Mouse (Mus musculus) left cerebral cortex, postnatal 4 days (tissue): ENCODE data around the gene Nudt4. TPM values are rescaled to one million over a fixed set of nuclear protein-coding genes. Genes with fewer than 3 reads are reported as not detected.
"Not testable (repeated sequence)": the region's sequence is repeated elsewhere in the genome, so short reads cannot be mapped to it uniquely, and the experiment has no call there.

Experiments used
- DNase-seq: peaks from one replicate; pipeline ENCODE4 v3.0.0-alpha.2; 2022
- intact Hi-C: fragments of 180-260 bp; cut with DNase I; formaldehyde crosslinking; loops from one replicate; pipeline ENCODE4 v1.15.1; 2025
- total RNA-seq, 2 experiments: library from RNA; stranded (reverse); gene quantifications; 2 replicates each; pipeline ENCODE4 v1.2.3; 2021

Nudt4 gene
- total RNA-seq, 2 experiments from 2014 or later, result 202 to 243 TPM

DNA sequence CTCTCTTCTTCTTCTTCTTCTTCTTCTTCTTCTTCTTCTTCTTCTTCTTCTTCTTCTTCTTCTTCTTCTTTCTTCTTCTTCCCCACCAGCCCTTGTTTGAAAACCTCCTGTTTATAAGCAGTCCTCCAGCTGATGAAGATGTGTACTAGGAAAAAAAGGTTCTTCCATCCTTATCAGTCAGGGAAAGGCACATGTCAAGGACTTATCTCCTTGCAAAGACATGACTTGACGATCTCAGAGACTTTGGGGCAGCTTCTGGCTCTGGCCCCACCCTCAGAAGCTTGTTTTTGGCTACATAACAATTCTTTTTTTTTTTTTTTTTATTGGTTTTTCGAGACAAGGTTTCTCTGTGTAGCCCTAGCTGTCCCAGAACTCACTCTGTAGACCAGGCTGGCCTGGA lies 5.5 kb upstream of the Nudt4 start:
- DNase-seq, result no peak
- intact Hi-C loops, result loop anchor here (10.0 kb wide), 1 partner anchor 45 kb away; no protein-coding TSS in a partner anchor

DNA sequence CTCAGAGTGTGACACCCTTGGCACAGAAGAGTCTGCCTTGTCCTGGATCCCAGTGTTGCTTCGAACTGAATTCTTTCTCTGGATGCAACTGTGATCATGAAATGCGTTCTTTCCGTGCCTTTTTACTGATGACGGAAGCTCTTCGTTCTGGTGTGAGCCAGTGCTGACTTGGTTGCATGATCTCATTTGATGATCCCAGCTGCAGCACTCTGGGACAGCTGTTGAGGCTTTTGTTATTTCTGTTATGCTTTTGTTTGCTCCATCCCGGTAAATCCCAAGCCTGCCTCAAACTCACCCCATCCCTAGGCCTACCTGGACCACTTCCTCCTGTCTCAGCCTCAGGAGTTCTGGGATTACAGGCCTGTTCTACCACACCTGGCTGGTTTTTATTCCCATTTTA lies 4.1 kb upstream of the Nudt4 start:
- intact Hi-C loops, result loop anchor here (10.0 kb wide), 1 partner anchor 47 kb away; no protein-coding TSS in a partner anchor
- DNase-seq, result no peak

DNA sequence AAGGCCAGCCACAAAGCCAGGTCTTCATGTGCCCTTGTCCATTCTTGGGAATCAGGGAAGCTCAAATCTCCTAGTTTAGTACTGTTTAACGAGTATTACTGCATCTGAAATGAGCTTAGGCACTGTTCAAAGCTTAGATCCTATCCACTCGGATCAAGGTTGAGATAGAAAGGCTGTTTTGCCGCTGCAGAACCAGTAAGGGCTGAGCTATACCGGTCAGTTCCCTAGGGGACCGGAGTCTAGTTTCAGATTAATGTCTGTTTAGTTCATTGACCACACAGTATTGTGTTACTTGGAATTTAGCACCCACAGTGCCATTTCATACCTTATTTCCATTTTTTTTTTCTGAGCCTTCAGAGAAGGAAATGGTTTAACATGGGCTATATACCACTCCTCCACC lies 3.6 kb upstream of the Nudt4 start:
- intact Hi-C loops, result loop anchor here (10.0 kb wide), 1 partner anchor 47 kb away; no protein-coding TSS in a partner anchor
- no peak for DNase-seq

DNA sequence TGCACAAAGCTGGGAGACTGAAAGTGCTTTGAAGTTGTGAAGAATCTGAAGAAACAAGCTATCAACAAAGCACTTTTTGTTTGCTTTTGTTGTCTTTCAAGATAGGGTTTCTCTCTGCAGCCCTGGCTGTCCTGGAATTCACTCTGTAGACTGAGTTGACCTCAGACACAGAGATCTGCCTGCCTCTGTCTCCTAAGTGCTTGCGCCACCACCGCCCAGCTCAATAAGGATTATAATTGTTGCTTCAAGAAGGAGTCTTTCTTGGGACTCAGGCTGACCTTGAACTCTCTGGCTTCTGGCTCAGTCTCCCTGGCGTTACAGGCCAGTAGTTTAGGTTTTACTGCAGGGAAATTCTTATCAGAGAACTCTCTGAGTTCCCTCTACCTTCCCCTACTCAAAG lies 2.8 kb upstream of the Nudt4 start:
- DNase-seq, result no peak
- intact Hi-C loops, result loop anchor here (10.0 kb wide), 1 partner anchor 48 kb away; no protein-coding TSS in a partner anchor

DNA sequence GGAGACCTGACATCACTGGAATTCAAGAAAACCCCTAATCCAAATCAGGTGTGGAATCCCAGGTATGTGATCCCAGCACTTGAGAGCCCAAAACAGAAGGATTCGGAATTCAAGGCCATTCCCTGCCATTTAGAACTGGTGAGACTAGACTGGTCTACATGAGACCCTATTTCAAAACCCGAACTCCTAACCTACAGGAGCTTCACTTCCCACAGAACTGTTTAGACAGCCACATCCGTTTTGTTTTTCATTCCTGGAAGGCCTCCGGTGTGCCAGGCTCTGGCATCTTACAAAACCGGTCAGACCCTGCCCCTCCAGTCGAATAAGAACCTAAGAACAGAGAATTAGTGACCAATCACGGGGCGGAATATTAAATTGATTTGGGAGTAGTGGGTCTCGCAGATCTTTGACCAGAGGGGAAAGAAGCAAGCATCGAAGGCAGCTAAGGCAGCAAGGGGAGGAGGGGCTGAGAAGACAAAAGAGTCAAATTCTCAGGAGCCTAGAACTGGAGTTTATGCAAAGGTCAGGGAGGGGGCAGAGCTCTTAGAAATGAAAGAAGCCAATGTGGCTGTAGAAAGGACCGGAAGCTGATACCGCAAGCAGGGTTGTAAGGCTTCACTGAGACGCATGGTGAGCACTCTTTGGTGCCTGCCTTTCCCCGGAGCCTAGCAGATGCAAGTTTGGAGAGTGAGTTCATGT lies 1.4 kb upstream of the Nudt4 start:
- no peak for DNase-seq
- intact Hi-C loops, result loop anchor here (10.0 kb wide), 1 partner anchor 49 kb away; no protein-coding TSS in a partner anchor

DNA sequence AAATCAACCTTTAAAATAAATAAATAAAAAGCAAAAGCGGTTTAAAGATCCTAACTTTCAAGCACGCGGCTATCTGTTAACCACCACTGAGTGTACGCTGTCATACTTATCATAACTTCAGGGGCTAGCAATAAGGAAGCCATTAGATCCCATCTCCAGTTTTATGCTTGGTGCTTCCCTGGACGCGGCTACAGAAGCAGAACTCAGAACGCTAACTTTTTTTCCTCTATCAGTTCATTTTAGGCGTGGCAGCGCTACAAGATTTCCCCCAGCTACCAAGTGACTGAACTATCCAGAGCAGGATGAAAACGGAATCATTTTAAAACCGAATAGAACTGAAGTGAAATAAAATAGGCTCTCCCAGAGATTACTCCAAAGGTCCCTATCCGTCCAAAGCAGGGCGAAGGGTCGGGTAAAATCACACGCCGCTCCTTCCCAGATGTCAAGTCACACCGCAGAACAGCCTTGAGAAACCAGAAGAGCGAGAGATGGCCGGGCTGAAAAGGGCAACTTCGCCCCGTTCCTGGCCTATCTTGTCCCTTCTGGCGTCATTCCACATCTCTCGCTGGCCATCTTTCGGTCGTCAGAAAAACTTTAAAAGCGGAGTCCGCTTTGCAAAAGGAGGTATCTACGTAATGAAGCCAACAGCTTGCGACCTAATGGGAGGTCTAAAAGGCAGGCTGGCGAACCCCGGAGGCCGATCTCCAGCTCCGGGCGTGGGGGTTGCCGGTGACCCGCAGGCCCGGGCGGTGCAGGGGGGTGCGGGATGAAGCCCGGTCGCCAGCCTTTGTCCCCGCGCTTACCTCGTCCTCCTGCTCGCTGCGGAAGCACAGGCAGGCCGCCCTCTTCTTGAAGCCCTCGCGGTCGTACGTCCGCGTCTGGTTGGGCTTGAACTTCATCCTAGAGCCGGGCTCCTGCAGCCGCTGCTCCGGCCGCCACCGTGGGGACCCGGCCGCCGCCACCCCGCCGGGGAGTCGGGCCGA lies 796 bp downstream of the Nudt4 start:
- intact Hi-C loops, result loop anchor here (5.0 to 10.0 kb wide), 2 partner anchors 52 to 114 kb away; no protein-coding TSS in a partner anchor
- peak; percentile 50 for DNase-seq

DNA sequence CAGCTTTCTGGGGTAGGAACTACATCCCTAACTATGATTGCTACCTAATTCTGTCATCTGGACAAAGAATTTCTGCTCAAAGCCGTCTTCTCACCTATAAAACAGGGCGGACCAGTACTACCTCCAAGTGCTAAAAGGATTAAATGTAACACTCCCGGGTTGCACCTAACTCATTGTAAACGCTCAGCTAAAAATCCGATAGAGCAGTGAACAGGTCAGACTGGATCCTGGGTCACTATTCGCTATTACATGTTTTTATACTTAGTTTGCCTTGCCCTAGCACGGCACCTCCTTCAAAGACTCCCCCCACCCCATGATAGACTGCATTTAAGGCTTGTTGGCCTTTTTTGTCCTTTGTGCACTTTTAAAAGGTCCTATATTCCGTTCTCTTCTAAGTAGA lies 1.6 kb downstream of the Nudt4 start:
- DNase-seq, result no peak
- intact Hi-C loops, result loop anchor here (5.0 to 10.0 kb wide), 2 partner anchors 52 to 115 kb away; no protein-coding TSS in a partner anchor

DNA sequence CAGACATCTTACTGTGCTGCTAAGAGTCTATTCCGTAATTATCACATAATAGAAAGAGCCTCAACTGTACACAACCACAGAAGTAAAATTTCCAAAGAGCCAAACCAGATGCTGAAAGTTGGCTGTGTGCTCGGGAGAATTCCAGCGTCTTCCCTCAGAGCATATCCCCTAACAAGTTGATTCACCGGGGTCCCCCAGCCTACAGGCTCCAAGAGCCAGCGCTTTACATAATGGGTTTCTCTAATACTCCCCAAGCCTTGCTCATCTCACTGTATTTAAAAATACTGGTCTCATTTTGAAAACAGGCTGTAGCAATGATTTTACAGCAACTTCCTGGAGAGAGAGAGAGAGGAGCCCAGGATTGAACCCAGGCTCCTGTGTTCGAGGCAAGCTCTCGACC lies 2.3 kb downstream of the Nudt4 start:
- DNase-seq, result no peak
- intact Hi-C loops, result loop anchor here (5.0 to 10.0 kb wide), 2 partner anchors 53 to 116 kb away; no protein-coding TSS in a partner anchor

DNA sequence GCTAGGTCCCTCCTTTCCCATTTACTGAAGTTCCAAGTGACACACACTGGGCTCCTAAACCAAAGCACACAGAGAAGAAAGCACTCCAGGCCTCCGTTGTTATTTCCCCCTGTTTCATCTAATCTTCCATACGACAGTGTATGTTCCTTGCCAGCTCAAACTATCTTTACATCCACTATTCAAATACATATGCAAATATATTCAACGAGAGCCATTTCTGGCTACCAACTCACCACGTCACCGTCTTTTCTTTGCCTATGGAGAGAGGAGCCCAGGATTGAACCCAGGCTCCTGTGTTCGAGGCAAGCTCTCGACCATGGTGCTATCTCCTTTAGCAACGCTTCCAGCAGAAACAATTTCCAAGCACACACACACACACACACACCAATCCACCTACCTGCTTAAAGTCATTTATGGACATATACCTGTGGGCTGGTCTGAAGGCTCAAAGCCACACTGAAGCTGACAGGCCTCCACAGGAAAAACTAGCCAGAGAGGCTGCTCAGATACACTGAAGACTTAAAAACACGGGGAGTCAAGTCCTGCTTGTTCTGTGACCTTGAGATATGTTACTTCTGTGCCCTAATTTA lies 3.5 kb downstream of the Nudt4 start:
- no peak for DNase-seq
- intact Hi-C loops, result loop anchor here (5.0 to 10.0 kb wide), 2 partner anchors 54 to 117 kb away; no protein-coding TSS in a partner anchor

DNA sequence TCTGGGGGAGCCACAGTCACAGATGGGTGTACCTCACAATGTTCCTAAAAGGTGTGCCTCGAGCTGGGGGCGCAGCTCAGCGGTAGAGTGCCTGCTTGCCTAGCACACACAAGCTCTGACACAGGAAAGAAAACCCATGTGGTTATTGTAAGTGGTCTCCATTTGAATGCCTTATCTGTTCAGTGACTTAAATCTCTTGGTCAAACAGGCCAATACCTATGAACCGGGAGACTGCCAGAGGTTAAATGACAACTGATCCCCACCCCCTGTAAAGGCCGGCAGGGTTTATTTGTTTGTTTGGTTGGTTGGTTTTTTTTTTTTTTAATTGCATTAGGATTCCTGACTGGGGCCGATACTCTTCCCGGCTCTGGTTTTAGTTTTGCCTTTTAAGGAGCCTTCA lies 4.5 kb downstream of the Nudt4 start:
- intact Hi-C loops, result loop anchor here (10.0 kb wide), 2 partner anchors 295 to 475 kb away; no protein-coding TSS in a partner anchor
- no peak for DNase-seq

DNA sequence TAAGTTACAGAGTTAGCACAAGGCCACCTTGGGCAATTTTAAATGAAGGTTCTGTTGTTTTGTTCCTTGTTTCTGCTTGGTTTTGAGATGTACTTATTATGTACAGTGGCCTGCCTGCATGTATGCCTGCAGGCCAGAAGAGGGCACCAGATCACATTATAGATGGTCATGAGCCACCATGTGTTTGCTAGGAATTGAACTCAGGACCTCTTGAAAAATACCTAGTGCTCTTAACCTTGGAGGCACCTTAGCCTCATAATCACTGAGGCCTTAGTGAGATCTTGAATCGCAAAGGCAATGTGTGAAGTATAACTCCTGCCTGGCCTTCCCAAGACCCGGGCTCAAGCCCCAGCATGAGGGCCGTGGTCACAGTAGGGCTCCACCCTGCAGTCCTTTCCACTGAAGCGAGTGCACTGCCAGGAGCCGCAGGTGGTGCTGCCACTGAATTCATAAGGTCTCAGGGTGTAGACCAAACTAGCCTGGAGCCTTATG lies 6.6 kb downstream of the Nudt4 start:
- intact Hi-C loops, result loop anchor here (10.0 kb wide), 2 partner anchors 297 to 477 kb away; no protein-coding TSS in a partner anchor
- DNase-seq, result no peak

DNA sequence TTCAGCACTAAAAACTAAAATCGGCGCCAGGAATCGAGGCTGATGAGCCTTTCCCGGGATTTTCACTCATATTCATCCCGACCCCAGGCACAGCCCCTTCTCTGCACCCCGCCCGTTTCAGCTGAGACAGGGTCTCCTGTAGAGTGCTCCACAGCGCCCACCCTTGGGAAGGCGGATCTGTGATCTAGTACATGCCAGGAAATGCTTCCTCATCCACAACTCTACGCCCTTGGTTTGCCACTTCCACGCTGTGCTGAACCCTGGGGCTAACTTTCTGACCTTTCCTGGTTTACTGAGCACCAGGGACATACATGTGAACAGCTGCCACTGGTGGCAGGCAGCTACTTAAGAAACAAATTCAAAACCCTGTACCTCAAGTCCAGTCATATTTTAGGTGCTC lies 8.1 kb downstream of the Nudt4 start:
- no peak for DNase-seq
- intact Hi-C loops, result loop anchor here (10.0 kb wide), 2 partner anchors 299 to 479 kb away; no protein-coding TSS in a partner anchor

DNA sequence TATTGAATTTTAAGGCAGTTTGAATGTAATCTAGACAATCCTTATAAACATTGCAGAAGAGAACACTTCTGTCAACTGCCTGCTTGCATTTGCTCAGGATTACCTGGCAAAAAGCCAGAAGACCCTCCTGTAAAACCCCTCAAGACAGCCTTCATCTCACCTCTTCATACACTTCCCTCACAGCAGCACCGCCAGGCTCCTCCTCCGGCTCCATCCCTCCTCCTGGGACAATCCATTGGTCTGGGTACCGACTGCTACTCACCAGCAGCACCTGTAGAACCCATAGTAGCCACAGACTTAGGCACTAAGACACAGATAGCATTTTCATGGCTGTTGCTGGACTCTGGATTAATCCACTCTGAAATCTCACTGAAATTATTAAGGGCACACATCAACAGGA lies 11.6 kb downstream of the Nudt4 start:
- no peak for DNase-seq
- intact Hi-C loops, result loop anchor here (10.0 kb wide), 2 partner anchors 302 to 482 kb away; no protein-coding TSS in a partner anchor

DNA sequence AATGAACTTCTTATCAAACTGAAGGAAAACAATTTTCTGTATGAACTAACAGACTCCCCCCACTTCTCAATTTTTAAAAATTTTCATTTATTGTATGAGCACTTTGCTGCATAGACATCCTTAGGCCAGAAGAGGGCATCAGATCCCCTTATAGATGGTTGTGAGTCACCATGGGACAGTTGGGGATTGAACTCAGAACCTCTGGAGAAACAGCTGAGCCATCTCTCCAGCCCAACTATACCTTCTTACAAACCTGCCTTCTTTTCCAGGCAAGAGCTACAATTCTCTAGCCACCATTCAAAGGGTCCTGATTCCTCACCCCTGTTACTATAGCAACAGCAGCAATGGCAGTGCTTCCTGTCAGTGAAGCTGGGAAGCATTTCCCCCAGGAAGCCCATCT lies 12.2 kb downstream of the Nudt4 start:
- intact Hi-C loops, result loop anchor here (2.0 to 10.0 kb wide), 3 partner anchors 303 to 483 kb away; no protein-coding TSS in a partner anchor
- no peak for DNase-seq

DNA sequence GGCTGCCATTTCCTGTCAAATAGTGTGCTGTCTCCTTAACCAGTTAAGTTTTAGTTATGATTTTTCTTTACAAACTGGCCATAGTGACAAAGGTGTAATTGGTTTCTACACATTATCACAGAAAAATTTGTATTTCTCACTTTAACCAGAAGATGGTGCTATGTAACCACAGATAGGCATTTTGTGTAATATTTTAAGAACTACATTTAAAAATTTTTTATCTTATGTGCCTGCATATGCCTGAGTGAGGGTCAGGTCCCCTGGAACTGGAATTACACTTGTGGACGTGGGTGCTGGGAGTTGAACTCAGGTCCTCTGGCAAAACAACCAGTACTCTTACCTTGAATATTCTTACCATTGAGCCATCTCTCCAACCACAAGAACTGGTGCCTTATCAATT lies 13.4 kb downstream of the Nudt4 start:
- intact Hi-C loops, result loop anchor here (2.0 to 10.0 kb wide), 3 partner anchors 304 to 484 kb away; no protein-coding TSS in a partner anchor
- no peak for DNase-seq

DNA sequence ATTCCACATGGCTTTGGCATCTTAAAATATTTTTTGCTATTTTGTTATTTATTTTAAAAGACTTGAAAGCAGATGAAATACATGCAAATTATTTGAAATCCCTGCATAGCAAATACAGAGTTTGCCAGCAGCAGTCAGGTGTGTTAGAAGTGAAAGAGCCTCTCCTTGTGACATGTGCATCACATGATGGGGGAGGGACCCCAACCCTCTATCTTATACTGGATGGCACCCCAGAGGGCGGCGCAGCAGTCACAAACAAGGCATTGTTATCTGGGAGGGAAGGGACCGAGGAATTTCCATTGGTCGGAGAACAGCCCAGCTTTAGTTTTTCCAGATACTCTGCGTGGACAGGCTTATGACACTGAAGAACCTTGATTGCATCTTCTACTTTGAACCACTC lies 14.9 kb downstream of the Nudt4 start:
- DNase-seq, intact Hi-C loops: not testable (repeated sequence)

DNA sequence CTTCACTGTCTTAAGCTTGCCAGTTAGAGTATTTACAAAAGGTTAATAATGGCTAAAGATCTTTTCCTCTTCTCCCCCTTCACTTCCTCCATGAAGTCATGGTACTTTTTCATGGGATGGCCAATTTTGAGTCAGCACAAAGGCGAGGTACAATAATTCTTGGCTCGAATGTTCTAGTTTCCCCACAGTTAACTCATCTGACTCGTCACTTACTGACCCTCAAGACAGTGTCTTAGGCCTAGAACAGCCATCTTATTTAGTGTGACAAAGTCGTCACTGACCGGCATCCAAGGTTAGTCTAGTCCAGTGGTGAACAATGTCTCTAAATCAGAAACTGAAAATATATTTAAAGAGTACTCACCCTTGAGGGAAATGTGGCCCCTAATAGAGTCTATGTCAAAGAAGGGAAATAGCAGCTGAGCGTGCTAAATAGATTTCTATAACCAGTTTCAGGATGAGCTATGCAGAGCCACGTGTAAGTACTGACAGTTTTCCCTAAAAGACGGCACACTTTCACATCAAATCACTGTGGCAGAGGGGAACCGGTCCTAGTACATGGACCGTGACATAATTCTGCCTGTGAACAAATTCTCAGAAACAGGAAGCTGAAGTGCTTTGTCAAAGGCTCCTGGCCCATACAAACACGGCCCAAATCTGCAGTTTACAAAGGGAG lies 15.7 kb downstream of the Nudt4 start:
- DNase-seq, result no peak
- intact Hi-C loops, result no loop called here

DNA sequence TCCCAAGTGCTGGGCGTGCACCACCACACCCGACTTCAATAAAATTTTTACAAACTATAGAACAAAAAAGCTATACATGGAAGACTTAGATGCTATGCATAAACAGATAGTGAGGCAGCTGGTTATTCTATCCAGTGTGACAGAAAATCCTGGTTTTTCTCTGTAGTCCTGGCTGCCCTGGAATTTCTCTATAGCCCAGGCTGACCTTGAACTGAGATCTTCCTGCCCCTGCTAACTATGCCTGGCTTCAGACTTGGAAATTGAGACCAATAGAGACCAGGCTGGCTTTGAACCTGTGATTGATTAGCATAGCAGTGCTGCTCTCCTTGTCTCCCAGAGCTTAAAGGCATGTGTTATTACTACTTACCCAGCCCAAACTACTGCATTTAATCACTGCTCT lies 17.8 kb downstream of the Nudt4 start:
- intact Hi-C loops, result no loop called here
- no peak for DNase-seq

DNA sequence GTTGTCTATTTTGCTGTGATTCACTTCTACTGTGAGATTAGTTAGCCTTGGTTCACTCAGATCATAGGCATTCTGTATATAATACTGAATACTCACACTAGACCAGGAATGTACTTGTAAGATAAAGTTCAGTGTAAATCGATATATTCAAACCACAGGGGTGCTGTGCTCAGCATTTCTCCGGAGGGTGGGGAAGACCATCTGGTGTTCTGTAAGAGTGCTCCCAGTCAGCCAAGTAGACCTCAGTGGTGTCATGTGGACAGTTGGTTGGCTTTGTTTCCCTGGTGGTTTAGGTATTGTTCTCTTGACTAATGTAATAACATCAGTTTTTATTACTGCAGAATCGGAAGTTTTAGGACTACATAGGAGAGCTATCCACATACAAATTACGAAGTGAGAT lies 18.9 kb downstream of the Nudt4 start:
- intact Hi-C loops, result no loop called here
- no peak for DNase-seq

DNA sequence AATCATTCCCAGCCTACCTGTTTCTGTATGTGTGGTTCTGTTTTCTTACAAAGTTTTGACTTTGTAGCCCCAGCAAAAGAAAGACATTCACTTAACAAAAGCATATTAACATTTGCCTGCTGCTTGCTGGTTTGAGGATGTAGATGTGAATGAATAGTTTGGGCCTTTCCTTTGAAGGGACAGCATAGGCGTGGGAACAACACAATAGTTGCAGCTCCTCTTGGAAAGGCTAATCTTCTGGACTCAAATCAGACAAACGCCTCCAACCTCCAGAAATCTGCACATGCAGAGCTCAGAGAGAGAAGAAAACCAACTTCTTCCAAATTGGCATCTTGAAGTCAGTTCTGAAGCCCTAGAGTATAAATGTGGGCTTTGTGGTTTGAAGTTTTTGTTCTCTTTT lies 19.3 kb downstream of the Nudt4 start:
- intact Hi-C loops, result no loop called here
- no peak for DNase-seq
